Mouse (Mus musculus) olfactory bulb, adult 2 months (tissue): ENCODE results near the gene Spsb4. TPM values are rescaled to one million over a fixed set of nuclear protein-coding genes. Genes with fewer than 3 reads are reported as not detected.

Experiments used
- H3K27ac ChIP-seq: fragments of 200-500 bp; 2 replicates; pipeline ENCODE4 v1.5.1; 2012; ENCODE audit warnings: low read depth, low read length; ENCODE audit not compliant: insufficient read depth
- H3K4me1 ChIP-seq: fragments of 200-500 bp; 2 replicates; pipeline ENCODE4 v1.6.1; 2012; ENCODE audit warnings: low read length; ENCODE audit not compliant: control insufficient read depth, insufficient read depth
- H3K4me3 ChIP-seq: fragments of 200-500 bp; 2 replicates; pipeline ENCODE4 v1.5.1; 2012; ENCODE audit warnings: mild to moderate bottlenecking, low read depth, low read length, moderate library complexity; ENCODE audit not compliant: insufficient read depth
- CTCF ChIP-seq: fragments of 200-500 bp; IDR thresholded peaks from 2 replicates; pipeline ENCODE4 v1.5.1; 2012; ENCODE audit warnings: low read depth, mild to moderate bottlenecking, low read length, moderate library complexity; ENCODE audit not compliant: insufficient read depth
- POLR2A ChIP-seq: fragments of 200-500 bp; IDR thresholded peaks from 2 replicates; pipeline ENCODE4 v1.6.1; 2012; ENCODE audit warnings: mild to moderate bottlenecking, low read depth, low read length, moderate library complexity; ENCODE audit not compliant: insufficient read depth
- WGBS: fragments of 180-500 bp; shearing (Covaris S2); methylation state at CpG from one replicate; pipeline ENCODE4 v1.1.7; 2018; 5-methylcytosine and 5-hydroxymethylcytosine counted together
- polyA plus RNA-seq: library from polyadenylated mRNA; stranded (reverse); fragments of >200 nt; gene quantifications from 2 replicates; pipeline ENCODE4 v1.2.4, GENCODE M21; 2012; ENCODE audit warnings: low replicate concordance; ENCODE audit not compliant: missing spikeins, insufficient read depth, insufficient read length

Gene Spsb4
- polyA plus RNA-seq, 1 experiment = not detected

DNA sequence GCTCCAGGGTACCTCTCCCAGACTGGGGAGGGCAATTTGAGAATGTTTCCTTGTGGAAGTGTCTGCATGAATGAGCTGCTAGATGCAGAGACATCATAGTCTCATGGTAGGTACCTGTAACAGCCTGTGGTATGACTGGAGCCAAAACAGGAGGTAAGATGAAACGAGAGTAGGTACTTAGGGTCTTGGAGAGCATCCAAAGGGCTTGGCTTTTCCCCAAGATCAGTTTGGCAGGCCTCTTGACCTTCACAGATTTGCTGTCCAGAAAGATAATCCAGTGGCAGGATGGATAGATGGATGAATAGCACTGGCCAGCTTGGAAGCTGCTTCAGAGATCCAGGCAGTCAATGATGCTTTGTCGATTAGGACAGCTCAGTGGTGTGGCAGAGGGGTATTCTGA is 1.0 kb upstream of the Spsb4 start:
- Histone ChIP-seq H3K4me1 (peaks cover 19% of the 10 kb centered on the region), H3K4me3 (no peak overlapping the region), H3K27ac (no peak overlapping the region)
- TF ChIP-seq CTCF (no peak), POLR2A (no peak)
- 59% methylated on average over 2 of the region's 2 CpGs for WGBS

DNA sequence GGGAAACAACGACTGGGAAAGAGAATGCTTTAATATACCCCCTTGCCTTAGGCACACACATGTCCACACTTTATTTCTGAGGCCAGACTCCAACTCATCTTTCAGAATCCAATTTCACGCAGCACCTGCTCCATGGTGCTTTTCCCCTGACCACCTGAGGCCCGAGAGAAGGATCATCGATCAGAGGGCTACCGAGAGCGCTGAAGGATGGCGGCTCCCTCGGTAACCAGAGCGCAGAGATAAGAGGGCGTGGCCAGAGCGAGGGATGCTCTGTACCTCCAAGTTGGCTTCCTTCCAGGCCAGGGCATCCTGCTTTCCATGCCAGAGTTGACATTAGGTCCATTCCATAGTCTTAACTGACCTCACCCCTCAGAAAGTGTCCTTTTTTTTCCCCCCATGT is 588 bp upstream of the Spsb4 start:
- Histone ChIP-seq H3K27ac (no peak overlapping the region), H3K4me3 (peak overlapping the region; percentile 85), H3K4me1 (peaks cover 20% of the 10 kb centered on the region)
- WGBS = 14% methylated on average over 11 of the region's 11 CpGs
- no peak for TF ChIP-seq POLR2A
- no peak for TF ChIP-seq CTCF

DNA sequence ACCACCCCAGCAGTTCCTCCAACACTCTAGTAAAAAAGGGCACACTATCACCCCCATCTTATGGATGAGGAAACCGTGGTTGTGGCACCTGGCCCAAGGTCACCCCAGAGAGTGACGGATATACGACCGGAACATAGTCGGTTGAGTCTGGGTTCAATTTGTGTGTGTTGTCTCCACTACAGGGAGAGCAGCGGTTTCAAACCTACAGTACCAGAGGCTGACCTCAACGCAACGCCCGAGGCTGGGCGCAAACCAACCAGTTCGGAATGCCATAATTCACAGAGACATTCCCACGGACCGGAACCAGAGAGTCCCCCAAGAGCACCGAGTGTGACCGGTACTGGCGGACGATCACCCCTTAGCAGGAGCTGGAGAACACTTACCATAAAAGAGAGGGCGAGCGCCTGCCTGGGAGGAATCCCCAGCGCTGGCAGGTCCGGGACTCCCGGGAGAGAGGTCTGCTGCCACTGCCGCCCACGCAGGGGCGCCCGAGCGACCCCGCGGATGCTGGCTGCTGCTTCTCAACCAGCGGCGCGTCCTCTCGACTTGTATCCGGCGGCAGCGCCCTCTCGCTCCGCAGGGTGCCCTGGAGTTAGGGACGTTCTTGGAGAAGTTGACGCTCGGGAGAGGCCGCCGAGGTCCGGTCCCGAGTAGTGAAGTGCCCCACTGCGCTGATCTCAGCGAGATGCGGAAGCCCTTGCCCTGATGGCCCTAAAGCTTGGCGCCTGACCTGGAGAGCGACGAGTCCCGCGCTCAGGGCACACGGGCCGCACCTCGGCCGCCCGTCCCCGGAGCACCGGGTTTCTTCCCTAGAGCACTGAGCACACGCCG is 617 bp downstream of the Spsb4 start:
- H3K4me1 ChIP-seq = peaks cover 28% of the 10 kb centered on the region
- peak overlapping the region; percentile 83 for H3K27ac ChIP-seq
- TF ChIP-seq CTCF (no peak), POLR2A (no peak)
- WGBS = under 1% methylated on average over 62 of the region's 62 CpGs
- H3K4me3 ChIP-seq = peak overlapping the region; percentile 85

- Histone ChIP-seq H3K4me3 (peak overlapping the region; percentile 85), H3K27ac (peak overlapping the region; percentile 83), H3K4me1 (peaks cover 34% of the 10 kb centered on the region)
- WGBS = 1% methylated on average over 34 of the region's 34 CpGs
- no peak for TF ChIP-seq POLR2A
- TF ChIP-seq CTCF = no peak
Measured at GRCm38 (mm10) chr9:97017121-97017810, 1.4 kb downstream of the Spsb4 start.

DNA sequence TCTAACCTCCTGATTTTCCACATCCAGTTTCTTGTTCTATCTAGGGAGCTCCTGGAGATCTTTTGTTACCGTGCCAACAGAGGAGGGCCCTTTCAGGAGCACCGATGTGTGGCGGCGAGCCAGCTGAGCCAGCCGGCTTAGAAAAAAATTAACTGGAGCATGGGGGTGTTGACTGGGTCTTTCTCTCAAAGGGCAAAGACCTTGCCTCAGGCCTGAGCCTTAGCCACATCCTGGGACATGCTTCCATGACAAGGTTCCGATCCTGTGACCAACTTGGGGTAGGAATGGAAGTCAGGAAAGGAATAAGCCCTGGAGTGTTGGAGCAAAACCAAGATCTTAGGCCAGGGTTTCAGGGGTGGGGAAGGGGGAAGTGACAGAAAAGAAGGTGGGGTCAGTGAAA is 2.9 kb downstream of the Spsb4 start:
- Histone ChIP-seq H3K4me3 (no peak overlapping the region), H3K27ac (no peak overlapping the region), H3K4me1 (peaks cover 45% of the 10 kb centered on the region)
- TF ChIP-seq POLR2A = no peak
- no peak for TF ChIP-seq CTCF
- 14% methylated on average over 6 of the region's 6 CpGs for WGBS

GRCm38 (mm10) chr9:97013698-97014097 is 4.9 kb downstream of the Spsb4 start:
- Histone ChIP-seq H3K4me3 (no peak overlapping the region), H3K4me1 (peaks cover 39% of the 10 kb centered on the region), H3K27ac (0 out of 2 replicates have a peak overlapping the region, but pooled peaks have one; percentile 24)
- 79% methylated on average over 9 of the region's 9 CpGs for WGBS
- TF ChIP-seq POLR2A (no peak), CTCF (no peak)

DNA sequence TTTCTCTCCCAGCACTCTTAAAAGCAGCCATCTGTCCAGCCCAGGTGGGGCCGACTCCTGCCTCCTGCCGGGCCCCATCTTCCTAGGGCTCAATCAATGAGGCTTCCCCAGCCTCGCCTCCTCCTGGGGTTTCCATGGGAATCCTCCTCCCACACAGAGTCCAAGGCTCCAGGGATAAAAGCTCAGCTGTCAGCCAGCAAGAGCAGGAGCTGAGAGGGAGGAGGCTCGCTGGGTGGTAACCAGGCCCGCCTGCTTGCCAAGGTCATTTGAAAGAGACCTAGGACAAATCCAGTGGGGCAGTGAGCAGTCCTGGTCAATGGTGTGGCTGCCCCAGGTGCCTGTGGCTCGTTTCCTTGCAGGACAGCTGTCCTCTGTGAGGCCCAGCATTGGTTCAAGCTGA is 5.5 kb downstream of the Spsb4 start:
- peaks cover 39% of the 10 kb centered on the region for H3K4me1 ChIP-seq

GRCm38 (mm10) chr9:97011454-97012195 is 7.0 kb downstream of the Spsb4 start:
- Histone ChIP-seq H3K4me1 (peaks cover 33% of the 10 kb centered on the region), H3K4me3 (no peak overlapping the region), H3K27ac (peak overlapping the region; percentile 54)
- TF ChIP-seq CTCF = no peak
- TF ChIP-seq POLR2A = no peak
- 34% methylated on average over 15 of the region's 15 CpGs for WGBS

More for the DNA sequence above, 5.5 kb downstream of the Spsb4 start:
- H3K4me3 ChIP-seq = no peak overlapping the region
- 16% methylated on average over 6 of the region's 6 CpGs for WGBS
- no peak for TF ChIP-seq CTCF
- H3K27ac ChIP-seq = peak overlapping the region; percentile 24; the same call in 1 of the 2 replicates
